Mouse (Mus musculus): ENCODE measurements around the gene Ctbs. TPM values are rescaled to one million over a fixed set of nuclear protein-coding genes. Genes with fewer than 3 reads are reported as not detected.

Gene Ctbs
- polyA plus RNA-seq, 2 experiments, result 1.7 to 5.4 TPM

DNA sequence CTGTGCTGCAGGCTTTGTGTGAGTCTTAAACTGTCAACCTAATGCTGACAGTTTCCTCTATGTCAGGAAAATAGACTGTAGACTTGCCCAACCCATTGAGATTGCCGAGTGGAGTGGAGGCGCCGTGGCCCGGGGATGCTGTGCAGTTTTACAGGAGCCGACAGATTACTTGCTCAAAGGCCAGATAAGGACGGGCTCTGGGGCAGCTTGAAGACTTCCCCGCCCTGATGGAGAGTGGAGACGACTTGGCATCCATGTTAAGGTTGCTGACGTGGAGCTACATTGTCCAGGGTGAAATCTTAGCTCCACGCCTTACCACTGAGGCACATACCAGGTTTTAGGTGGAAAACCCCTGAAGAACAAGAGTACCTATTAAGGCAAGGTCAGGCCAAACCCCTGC lies 1.2 kb upstream of the Ctbs start:
- 52% methylated on average over 10 of the region's 10 CpGs for WGBS (ENCODE audit: insufficient replicate concordance)
- no peak overlapping the region for H3K27ac ChIP-seq

DNA sequence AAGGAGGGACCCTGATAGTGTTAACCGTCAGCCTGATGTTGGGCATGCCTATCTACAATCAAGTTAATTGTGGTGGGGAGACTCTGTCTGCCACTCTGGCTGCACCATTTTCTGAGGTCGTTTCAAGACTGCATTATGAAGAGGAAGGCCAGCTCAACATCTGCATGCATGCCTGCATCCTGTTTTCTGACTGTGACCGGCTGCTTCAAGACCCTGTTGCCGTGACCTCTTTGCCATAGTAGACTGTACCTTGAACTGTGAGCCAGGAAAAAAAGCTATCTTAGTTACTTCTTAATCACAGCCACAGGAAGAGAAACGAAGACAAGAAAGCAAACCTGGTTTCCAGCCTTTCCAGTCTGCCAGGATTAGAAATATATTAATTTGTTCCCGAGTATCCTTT lies 626 bp upstream of the Ctbs start:
- Histone ChIP-seq H3K27ac (no peak overlapping the region), H3K9me3 (ENCODE audit: control insufficient read depth, low read length) (no peaks in the 10 kb centered on the region), H3K4me1 (replicated peaks; ENCODE audit: control insufficient read depth in 2 of 2, insufficient read depth in 2 of 2, low read length in 1 of 2) (peaks cover 9 to 10% of the 10 kb centered on the region in 2 experiments), H3K4me3 (ENCODE audit: insufficient read depth in 1 of 2, low read depth in 2 of 2, low read length in 2 of 2) (no peak overlapping the region), H3K36me3 (replicated peaks; ENCODE audit: control insufficient read depth, insufficient read depth, low read depth) (peaks cover 2% of the 10 kb centered on the region), H3K4me2 (ENCODE audit: low read depth) (no peak overlapping the region), H3K9ac (replicated peaks) (no peak overlapping the region), H3K27me3 (ENCODE audit: control insufficient read depth, insufficient read depth, low read length) (no peaks in the 10 kb centered on the region)
- TF ChIP-seq CTCF (IDR thresholded peaks at IDR 0.05; ENCODE audit: low read depth) (no peak), EP300 (IDR thresholded peaks at IDR 0.05; ENCODE audit: low read depth) (no peak)
- ATAC-seq (ENCODE audit: insufficient read depth) (no peak), DNase-seq (ENCODE audit: low read depth in 3 of 3, low spot score in 3 of 3) (no peak)
- 56% methylated on average over 6 of the region's 6 CpGs for WGBS (ENCODE audit: insufficient replicate concordance)

More for the DNA sequence above, 1.2 kb upstream of the Ctbs start:
- no peak overlapping the region for H3K9ac ChIP-seq (replicated peaks)
- no peak overlapping the region for H3K4me2 ChIP-seq (ENCODE audit: low read depth)
- ATAC-seq (ENCODE audit: insufficient read depth), result no peak
- peaks cover 9 to 10% of the 10 kb centered on the region in 2 experiments for H3K4me1 ChIP-seq (replicated peaks; ENCODE audit: control insufficient read depth in 2 of 2, insufficient read depth in 2 of 2, low read length in 1 of 2)
- no peak for TF ChIP-seq EP300 (IDR thresholded peaks at IDR 0.05; ENCODE audit: low read depth)
- TF ChIP-seq CTCF (IDR thresholded peaks at IDR 0.05; ENCODE audit: low read depth), result no peak
- no peak overlapping the region for H3K4me3 ChIP-seq (ENCODE audit: insufficient read depth in 1 of 2, low read depth in 2 of 2, low read length in 2 of 2)
- peaks cover 8% of the 10 kb centered on the region for H3K36me3 ChIP-seq (replicated peaks; ENCODE audit: control insufficient read depth, insufficient read depth, low read depth)
- DNase-seq (ENCODE audit: low read depth in 3 of 3, low spot score in 3 of 3), result no peak
- H3K27me3 ChIP-seq (ENCODE audit: control insufficient read depth, insufficient read depth, low read length), result no peaks in the 10 kb centered on the region
- H3K9me3 ChIP-seq (ENCODE audit: control insufficient read depth, low read length), result no peaks in the 10 kb centered on the region

DNA sequence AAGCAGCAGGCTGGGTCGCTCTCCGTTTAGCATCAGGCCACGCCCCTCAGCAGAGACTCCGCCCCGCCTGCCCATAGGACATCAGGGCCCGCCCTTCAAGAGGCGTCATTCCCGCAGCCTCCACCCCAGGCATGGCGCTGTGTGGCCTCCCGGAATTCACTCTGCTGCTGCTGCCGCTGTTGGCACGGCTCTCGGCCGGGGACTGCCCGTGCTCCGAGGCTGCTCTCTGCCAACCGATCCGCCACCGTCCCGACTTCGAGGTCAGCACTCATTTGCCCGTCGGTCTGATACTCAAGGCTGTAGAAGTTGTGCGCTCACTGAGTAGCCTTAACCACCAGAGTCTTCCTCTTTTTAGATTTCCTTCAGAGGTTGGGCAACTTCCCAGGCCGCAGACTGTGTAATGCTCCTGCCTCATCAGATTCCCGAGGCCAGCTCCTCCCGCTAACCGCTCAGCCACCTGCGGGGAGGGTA lies 811 bp downstream of the Ctbs start:
- DNase-seq (ENCODE audit: low read depth in 3 of 3, low spot score in 3 of 3) (peak; percentile 79 to 85 (median 83)), ATAC-seq (ENCODE audit: insufficient read depth) (peak; percentile 98)
- no peaks in the 10 kb centered on the region for H3K36me3 ChIP-seq (replicated peaks; ENCODE audit: control insufficient read depth, insufficient read depth, low read depth)
- TF ChIP-seq EP300 (IDR thresholded peaks at IDR 0.05; ENCODE audit: low read depth) (no peak), CTCF (IDR thresholded peaks at IDR 0.05; ENCODE audit: low read depth) (peak; percentile 82)
- H3K4me1 ChIP-seq (replicated peaks; ENCODE audit: control insufficient read depth in 2 of 2, insufficient read depth in 2 of 2, low read length in 1 of 2), result peaks cover 9 to 10% of the 10 kb centered on the region in 2 experiments
- no peaks in the 10 kb centered on the region for H3K27me3 ChIP-seq (ENCODE audit: control insufficient read depth, insufficient read depth, low read length)
- no peaks in the 10 kb centered on the region for H3K9me3 ChIP-seq (ENCODE audit: control insufficient read depth, low read length)
- WGBS (ENCODE audit: insufficient replicate concordance), result under 1% methylated on average over 29 of the region's 29 CpGs
- peak overlapping the region; percentile 78 for H3K4me2 ChIP-seq (ENCODE audit: low read depth)
- H3K4me3 ChIP-seq (ENCODE audit: insufficient read depth in 1 of 2, low read depth in 2 of 2, low read length in 2 of 2), result peak overlapping the region; percentile 61 to 80
- H3K9ac ChIP-seq (replicated peaks), result peak overlapping the region; percentile 72
- peak overlapping the region; percentile 48 for H3K27ac ChIP-seq

DNA sequence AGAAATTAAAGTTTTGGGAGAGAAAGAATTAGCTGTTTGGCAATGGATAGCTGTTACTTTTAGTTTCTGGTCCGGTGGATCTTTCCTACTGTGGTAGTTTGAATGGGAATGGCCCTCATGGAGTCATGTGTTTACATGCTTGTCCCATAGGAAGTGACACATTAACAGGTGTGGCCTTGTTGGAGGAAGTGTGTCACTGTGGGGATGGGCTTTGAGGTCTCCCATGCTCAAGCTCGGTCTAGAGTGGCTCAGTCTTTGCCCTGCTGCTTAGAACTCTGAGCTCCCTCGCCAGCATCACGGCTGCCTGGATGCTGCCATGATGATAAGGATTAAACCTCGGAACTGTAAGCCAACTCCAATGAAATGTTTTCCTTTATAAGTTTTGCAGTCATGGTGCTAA lies 1.8 kb downstream of the Ctbs start:
- peaks cover 9 to 10% of the 10 kb centered on the region in 2 experiments for H3K4me1 ChIP-seq (replicated peaks; ENCODE audit: control insufficient read depth in 2 of 2, insufficient read depth in 2 of 2, low read length in 1 of 2)
- ATAC-seq (ENCODE audit: insufficient read depth), result no peak
- no peak overlapping the region for H3K4me3 ChIP-seq (ENCODE audit: insufficient read depth in 1 of 2, low read depth in 2 of 2, low read length in 2 of 2)
- TF ChIP-seq EP300 (IDR thresholded peaks at IDR 0.05; ENCODE audit: low read depth) (no peak), CTCF (IDR thresholded peaks at IDR 0.05; ENCODE audit: low read depth) (no peak)
- no peaks in the 10 kb centered on the region for H3K9me3 ChIP-seq (ENCODE audit: control insufficient read depth, low read length)
- H3K27me3 ChIP-seq (ENCODE audit: control insufficient read depth, insufficient read depth, low read length), result no peaks in the 10 kb centered on the region
- no peak overlapping the region for H3K9ac ChIP-seq (replicated peaks)
- DNase-seq (ENCODE audit: low read depth in 3 of 3, low spot score in 3 of 3), result no peak
- H3K27ac ChIP-seq, result no peak overlapping the region
- H3K36me3 ChIP-seq (replicated peaks; ENCODE audit: control insufficient read depth, insufficient read depth, low read depth), result no peaks in the 10 kb centered on the region
- H3K4me2 ChIP-seq (ENCODE audit: low read depth), result peak overlapping the region; percentile 78
- WGBS (ENCODE audit: insufficient replicate concordance), result 80% methylated on average over 5 of the region's 5 CpGs

DNA sequence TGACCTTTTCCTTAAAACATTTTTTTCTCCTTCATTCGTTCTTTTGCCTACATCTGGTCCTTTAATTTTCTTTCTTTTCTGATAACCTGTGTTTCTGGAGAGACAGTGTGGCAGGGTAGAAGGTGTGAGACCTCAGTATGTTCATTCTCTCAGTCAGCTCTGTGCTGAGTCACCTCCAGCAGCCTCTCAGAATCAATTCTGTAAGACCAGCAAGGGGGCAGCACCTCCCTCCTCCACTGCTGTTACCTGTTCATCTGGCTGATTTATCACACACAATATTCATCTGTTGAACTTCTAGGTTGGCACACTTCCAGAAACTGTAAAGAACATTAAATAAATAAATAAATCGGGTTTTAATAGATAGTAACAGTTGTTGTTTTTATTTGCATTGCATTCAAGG lies 13.3 kb downstream of the Ctbs start:
- Histone ChIP-seq H3K4me1 (replicated peaks; ENCODE audit: control insufficient read depth in 2 of 2, insufficient read depth in 2 of 2, low read length in 1 of 2) (no peaks in the 10 kb centered on the region), H3K4me3 (ENCODE audit: insufficient read depth in 1 of 2, low read depth in 2 of 2, low read length in 2 of 2) (no peak overlapping the region), H3K27me3 (ENCODE audit: control insufficient read depth, insufficient read depth, low read length) (no peaks in the 10 kb centered on the region), H3K9ac (replicated peaks) (no peak overlapping the region), H3K27ac (no peak overlapping the region), H3K36me3 (replicated peaks; ENCODE audit: control insufficient read depth, insufficient read depth, low read depth) (no peaks in the 10 kb centered on the region), H3K9me3 (ENCODE audit: control insufficient read depth, low read length) (no peaks in the 10 kb centered on the region), H3K4me2 (ENCODE audit: low read depth) (no peak overlapping the region)
- DNase-seq (ENCODE audit: low read depth in 3 of 3, low spot score in 3 of 3) (no peak), ATAC-seq (ENCODE audit: insufficient read depth) (no peak)
- 44% methylated on average over 2 of the region's 2 CpGs for WGBS (ENCODE audit: insufficient replicate concordance)
- TF ChIP-seq EP300 (IDR thresholded peaks at IDR 0.05; ENCODE audit: low read depth) (no peak), CTCF (IDR thresholded peaks at IDR 0.05; ENCODE audit: low read depth) (peak; percentile 26; the same call in 1 of the 2 replicates)

Measured in liver, embryonic 14.5 days (tissue).